ENCODE assay signal across 9 mouse cellular contexts in genomic region chr12:97130276-97130675, GRCm38 (mm10).
A peak's percentile ranks its signal among the peaks of the same experiment; 100 is the strongest.
DNase-seq lines count a peak whose midpoint lies in the region; ATAC-seq and TF ChIP-seq lines count a peak whose summit lies in the region.
"Had no signal": no experiment of that assay in that cellular context is flagged by ENCODE, and none has a peak within 500 bp of the region (broad histone marks: within the 10 kb centered on the region; RNA-seq: fewer than 3 reads in every experiment).

No protein-coding gene starts in this region.

- no peak overlapping the region for H3K9ac ChIP-seq in forebrain, postnatal 0 days
- no peak overlapping the region for H3K9ac ChIP-seq in forebrain, embryonic 11.5 days (ENCODE audit: low read length)
- no peak overlapping the region for H3K9ac ChIP-seq in lung, postnatal 0 days (replicated peaks; ENCODE audit: low read depth)
- no peak overlapping the region for H3K9ac ChIP-seq in liver, embryonic 14.5 days (replicated peaks)

- no peak overlapping the region for H3K27ac ChIP-seq in forebrain, postnatal 0 days (ENCODE audit: low read depth, low read length)
- H3K27ac ChIP-seq in forebrain, embryonic 11.5 days (ENCODE audit: low read depth, low read length), result no peak overlapping the region
- no peak overlapping the region for H3K27ac ChIP-seq in lung, postnatal 0 days (ENCODE audit: low read length)
- no peak overlapping the region for H3K27ac ChIP-seq in liver, embryonic 14.5 days

- ATAC-seq in forebrain, postnatal 0 days, result no peak
- ATAC-seq in forebrain, embryonic 11.5 days (replicated peaks; ENCODE audit: low FRiP score), result no peak
- ATAC-seq in lung, postnatal 0 days, result no peak
- no peak for ATAC-seq in liver, embryonic 14.5 days (ENCODE audit: insufficient read depth)
- no peak for ATAC-seq in erythroid progenitor cell, adult 5-6 weeks (replicated peaks; ENCODE audit: low FRiP score, poor library complexity, severe bottlenecking)

- DNase-seq in forebrain, postnatal 0 days, result peak; percentile 77
- DNase-seq in forebrain, embryonic 11.5 days (ENCODE audit: low spot score), result no peak
- peak; percentile 36 for DNase-seq in lung, postnatal 0 days (ENCODE audit: low spot score)
- no peak for DNase-seq in lung, postnatal 4 days
- peak; percentile 73 for DNase-seq in brain, embryonic 14.5 days (ENCODE audit: low read depth)
- DNase-seq in liver, embryonic 14.5 days (ENCODE audit: low read depth in 3 of 3, low spot score in 3 of 3), result peak in 1 of 3 experiments; percentile 2
- no peak for DNase-seq in cerebellum, adult 11-12 months

- no peak overlapping the region for H3K4me3 ChIP-seq in forebrain, postnatal 0 days (ENCODE audit: low read depth, low read length)
- no peak overlapping the region for H3K4me3 ChIP-seq in forebrain, embryonic 11.5 days (ENCODE audit: low read depth, low read length)
- no peak overlapping the region for H3K4me3 ChIP-seq in lung, postnatal 0 days (ENCODE audit: low read depth, low read length)
- H3K4me3 ChIP-seq in liver, embryonic 14.5 days (ENCODE audit: insufficient read depth in 1 of 2, low read depth in 2 of 2, low read length in 2 of 2), result no peak overlapping the region

- H3K9me3 ChIP-seq in forebrain, postnatal 0 days (ENCODE audit: low read length), result no peaks in the 10 kb centered on the region
- no peaks in the 10 kb centered on the region for H3K9me3 ChIP-seq in forebrain, embryonic 11.5 days (ENCODE audit: control insufficient read depth, low read length)
- H3K9me3 ChIP-seq in lung, postnatal 0 days (ENCODE audit: low read length), result no peaks in the 10 kb centered on the region
- H3K9me3 ChIP-seq in liver, embryonic 14.5 days (ENCODE audit: control insufficient read depth, low read length), result no peaks in the 10 kb centered on the region

- TF ChIP-seq POLR2A in brain, embryonic 14.5 days (IDR thresholded peaks at IDR 0.05; ENCODE audit: borderline replicate concordance, extremely low read depth, insufficient read depth, insufficient read length, poor library complexity, severe bottlenecking), result no peak

- H3K4me1 ChIP-seq in forebrain, postnatal 0 days (ENCODE audit: insufficient read depth), result no peaks in the 10 kb centered on the region
- no peaks in the 10 kb centered on the region for H3K4me1 ChIP-seq in forebrain, embryonic 11.5 days (replicated peaks; ENCODE audit: control insufficient read depth, insufficient read depth, low read length)
- H3K4me1 ChIP-seq in lung, postnatal 0 days (ENCODE audit: insufficient read depth, low read depth, low read length), result no peaks in the 10 kb centered on the region
- no peaks in the 10 kb centered on the region for H3K4me1 ChIP-seq in liver, embryonic 14.5 days (replicated peaks; ENCODE audit: control insufficient read depth in 2 of 2, insufficient read depth in 2 of 2, low read length in 1 of 2)

- no peak overlapping the region for H3K4me2 ChIP-seq in forebrain, postnatal 0 days (ENCODE audit: low read depth)
- no peak overlapping the region for H3K4me2 ChIP-seq in forebrain, embryonic 11.5 days (ENCODE audit: low read depth, low read length, severe bottlenecking)
- no peak overlapping the region for H3K4me2 ChIP-seq in lung, postnatal 0 days (replicated peaks; ENCODE audit: low read depth, low read length)
- H3K4me2 ChIP-seq in liver, embryonic 14.5 days (ENCODE audit: low read depth), result no peak overlapping the region

- peak; percentile 59 for TF ChIP-seq CTCF in forebrain, postnatal 0 days (IDR thresholded peaks at IDR 0.05; ENCODE audit: low read depth)
- TF ChIP-seq CTCF in lung, postnatal 0 days (IDR thresholded peaks at IDR 0.05), result peak; percentile 43
- TF ChIP-seq CTCF in brain, embryonic 14.5 days (IDR thresholded peaks at IDR 0.05; ENCODE audit: borderline replicate concordance, extremely low read depth, insufficient read depth, insufficient read length), result peak; percentile 23; the same call in 1 of the 2 replicates
- TF ChIP-seq CTCF in liver, embryonic 14.5 days (IDR thresholded peaks at IDR 0.05; ENCODE audit: low read depth), result peak; percentile 6; the same call in 1 of the 2 replicates

- no peaks in the 10 kb centered on the region for H3K27me3 ChIP-seq in forebrain, postnatal 0 days (ENCODE audit: insufficient read depth, low read length)
- no peaks in the 10 kb centered on the region for H3K27me3 ChIP-seq in forebrain, embryonic 11.5 days (ENCODE audit: control insufficient read depth, insufficient read depth, low read length)
- H3K27me3 ChIP-seq in lung, postnatal 0 days (replicated peaks; ENCODE audit: insufficient read depth, low read length), result no peaks in the 10 kb centered on the region
- H3K27me3 ChIP-seq in liver, embryonic 14.5 days (ENCODE audit: control insufficient read depth, insufficient read depth, low read length), result no peaks in the 10 kb centered on the region

- no peaks in the 10 kb centered on the region for H3K36me3 ChIP-seq in forebrain, postnatal 0 days (ENCODE audit: insufficient read depth)
- no peaks in the 10 kb centered on the region for H3K36me3 ChIP-seq in forebrain, embryonic 11.5 days (ENCODE audit: control insufficient read depth, insufficient read depth, low read length)
- H3K36me3 ChIP-seq in lung, postnatal 0 days (ENCODE audit: insufficient read depth, low read length), result no peaks in the 10 kb centered on the region
- no peaks in the 10 kb centered on the region for H3K36me3 ChIP-seq in liver, embryonic 14.5 days (replicated peaks; ENCODE audit: control insufficient read depth, insufficient read depth, low read depth)
- H3K36me3 ChIP-seq: G1E had no signal

- TF ChIP-seq EP300 in lung, postnatal 0 days (IDR thresholded peaks at IDR 0.05), result no peak
- TF ChIP-seq EP300 in liver, embryonic 14.5 days (IDR thresholded peaks at IDR 0.05; ENCODE audit: low read depth), result no peak

Comparison
In these comparisons a context has a peak if more than half of its experiments do, and no peak if none do; other contexts are left out.
1. DNase-seq: peak in forebrain, postnatal 0 days (single experiment), lung, postnatal 0 days (single experiment) and brain, embryonic 14.5 days (single experiment); none in forebrain, embryonic 11.5 days (single experiment), lung, postnatal 4 days (0 of 2) and cerebellum, adult 11-12 months (single experiment).
2. CTCF ChIP-seq: peak in every context shown above with its lines; median percentile 59 in forebrain, postnatal 0 days; 43 in lung, postnatal 0 days; 23 in brain, embryonic 14.5 days; 6 in liver, embryonic 14.5 days.